Mouse (Mus musculus): ENCODE results near the gene Pcnx.
A peak's percentile ranks its signal among the peaks of the same experiment; 100 is the strongest.
"Not testable (repeated sequence)": the region's sequence is repeated elsewhere in the genome, so short reads cannot be mapped to it uniquely, and the experiment has no call there.

The Pcnx gene

DNA sequence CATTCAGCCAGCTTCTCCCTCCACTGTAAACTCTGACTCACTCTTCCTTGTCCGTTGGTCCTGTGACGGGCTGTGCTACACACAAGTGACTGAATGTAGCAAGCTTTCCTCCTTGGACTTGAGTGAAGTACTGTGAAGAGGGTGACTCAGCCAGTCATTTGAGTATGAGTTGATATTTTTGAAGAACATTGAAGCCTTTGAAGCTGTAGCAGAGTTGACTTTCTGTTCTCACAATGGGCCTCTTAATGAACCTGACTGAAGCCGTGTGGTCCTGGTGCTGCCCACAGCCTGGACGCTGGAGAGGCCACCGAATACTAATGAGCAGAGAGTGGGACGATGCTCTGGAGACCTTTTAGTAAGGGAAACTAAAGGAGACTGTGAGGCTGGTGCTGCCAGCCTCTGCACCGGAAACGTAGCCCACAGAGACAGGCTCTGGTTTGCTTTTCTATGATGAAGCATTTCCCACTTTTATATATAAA lies 112.1 kb downstream of the Pcnx start:
- peak; percentile 60 for DNase-seq

GRCm38 (mm10) chr12:81974806-81975205 lies 115.0 kb downstream of the Pcnx start:
- DNase-seq, result peak; percentile 50

DNA sequence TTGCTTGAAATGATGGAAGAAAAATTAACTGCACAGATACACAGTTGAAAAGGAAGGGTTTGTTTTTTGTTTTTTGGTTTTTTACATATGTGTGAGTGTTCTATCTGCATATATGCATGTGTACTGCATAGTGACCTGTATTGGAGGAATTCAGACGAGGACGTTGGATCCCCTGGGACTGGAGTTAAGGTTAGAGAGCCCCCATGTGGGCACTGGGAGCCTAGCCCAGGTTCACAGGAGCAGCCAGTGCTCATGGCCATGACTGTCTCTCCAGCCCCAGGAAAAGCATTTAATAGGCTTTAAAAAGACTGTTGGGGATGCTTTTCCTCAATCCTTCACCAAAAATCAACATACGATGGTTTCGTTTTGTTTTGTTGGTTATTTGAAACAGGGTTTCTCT lies 117.5 kb downstream of the Pcnx start:
- no peak for DNase-seq

DNA sequence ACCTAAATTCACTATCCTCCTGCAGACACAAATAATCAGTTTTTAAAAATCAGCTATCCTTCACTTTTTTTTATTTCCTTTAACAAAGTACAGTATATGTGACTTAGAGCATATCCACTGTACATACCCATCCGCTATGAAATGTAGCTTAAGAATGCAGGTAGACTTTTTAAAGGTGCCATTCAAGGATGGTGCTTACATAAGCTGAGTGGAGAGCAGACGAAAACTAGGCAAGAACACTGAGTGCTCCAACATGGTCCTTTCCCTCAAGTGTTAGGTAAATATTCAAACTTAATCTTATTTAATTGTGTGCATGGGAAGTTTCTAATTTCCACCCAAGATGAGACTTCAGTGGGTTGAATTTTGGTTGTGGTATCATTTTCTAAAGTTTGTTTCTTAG lies 119.5 kb downstream of the Pcnx start:
- DNase-seq, result no peak

- no peak for DNase-seq
Measured at GRCm38 (mm10) chr12:81992106-81992505, 132.3 kb downstream of the Pcnx start.

- no peak for DNase-seq
Measured at GRCm38 (mm10) chr12:81992996-81993395, 133.2 kb downstream of the Pcnx start.

GRCm38 (mm10) chr12:81994911-81995667 lies 135.3 kb downstream of the Pcnx start:
- DNase-seq, result no peak

- no peak for DNase-seq
Measured at GRCm38 (mm10) chr12:81996679-81997362, 137.0 kb downstream of the Pcnx start.

DNA sequence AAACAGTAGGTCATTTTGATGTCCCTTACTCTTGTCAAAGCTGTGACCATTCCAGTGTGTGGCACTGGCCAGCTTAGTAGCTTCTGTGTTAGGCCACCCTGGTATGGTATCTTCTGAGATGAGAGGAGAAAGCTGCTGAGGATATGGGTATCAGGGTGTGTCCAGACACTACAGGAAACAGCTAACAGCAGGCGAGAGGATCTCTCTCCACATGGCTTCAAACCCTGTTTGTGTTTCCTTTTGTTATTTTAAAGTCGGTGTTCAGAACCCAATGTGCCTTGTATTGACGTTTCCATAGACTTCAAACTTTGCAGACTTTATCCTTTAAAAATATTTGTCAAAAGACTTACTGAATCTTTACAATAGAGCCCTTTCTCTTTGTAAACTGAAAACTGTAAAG lies 137.7 kb downstream of the Pcnx start:
- no peak for DNase-seq

DNA sequence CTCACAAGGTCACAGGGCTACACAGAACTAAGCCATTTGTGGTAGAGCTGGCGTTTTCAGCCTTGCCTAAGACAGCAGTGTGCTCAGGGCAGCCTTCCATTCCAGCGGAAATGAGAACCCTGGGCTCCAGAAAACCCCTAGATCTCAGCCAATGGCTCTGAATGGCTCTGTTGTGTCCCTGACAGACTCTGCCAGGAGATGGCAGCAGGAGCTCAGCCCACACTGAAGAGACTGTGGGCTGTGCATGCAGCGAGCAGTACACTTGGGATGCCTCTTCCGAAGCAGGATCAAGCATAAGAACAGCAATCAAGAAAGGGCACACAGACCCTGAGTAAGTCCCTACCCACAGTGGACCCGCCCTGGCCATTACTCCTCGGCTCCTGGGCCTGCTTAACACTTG lies 142.9 kb downstream of the Pcnx start:
- not testable (repeated sequence) for DNase-seq

DNA sequence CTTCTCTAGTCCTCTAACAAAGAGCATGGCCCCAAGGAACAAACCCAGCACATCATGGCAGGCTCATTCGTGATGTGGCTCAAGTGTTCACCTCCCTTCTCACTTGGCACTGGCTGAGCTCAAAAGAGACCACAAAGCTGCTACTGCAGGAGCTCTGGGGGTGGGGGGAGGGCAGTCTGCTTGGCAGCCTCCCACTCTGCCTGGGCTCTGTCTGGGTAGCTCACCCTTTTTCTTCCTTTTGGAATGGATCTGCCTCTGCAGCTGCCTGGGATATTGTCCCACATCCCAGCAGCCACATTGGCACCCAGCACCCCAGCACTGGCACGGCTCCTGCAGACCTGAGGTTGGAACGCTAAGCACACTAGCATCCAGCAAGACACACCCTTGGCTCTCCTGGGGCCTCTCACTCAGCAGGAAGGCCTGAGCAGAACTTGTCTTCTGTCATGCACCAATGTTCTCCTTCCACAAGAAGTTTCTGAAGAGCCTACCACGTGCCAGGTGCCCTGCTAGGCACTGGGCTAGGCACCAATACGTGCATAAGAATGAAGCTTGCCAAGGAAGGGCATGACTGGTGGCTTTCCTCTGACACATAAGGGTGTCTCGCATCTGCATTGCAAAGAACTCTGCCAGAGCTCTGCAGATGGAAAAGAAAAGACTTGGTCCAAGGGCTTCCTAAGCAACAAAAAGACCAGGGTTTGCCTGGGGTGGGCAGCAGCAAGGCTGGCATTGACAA lies 166.2 kb downstream of the Pcnx start:
- DNase-seq, result not testable (repeated sequence)

DNA sequence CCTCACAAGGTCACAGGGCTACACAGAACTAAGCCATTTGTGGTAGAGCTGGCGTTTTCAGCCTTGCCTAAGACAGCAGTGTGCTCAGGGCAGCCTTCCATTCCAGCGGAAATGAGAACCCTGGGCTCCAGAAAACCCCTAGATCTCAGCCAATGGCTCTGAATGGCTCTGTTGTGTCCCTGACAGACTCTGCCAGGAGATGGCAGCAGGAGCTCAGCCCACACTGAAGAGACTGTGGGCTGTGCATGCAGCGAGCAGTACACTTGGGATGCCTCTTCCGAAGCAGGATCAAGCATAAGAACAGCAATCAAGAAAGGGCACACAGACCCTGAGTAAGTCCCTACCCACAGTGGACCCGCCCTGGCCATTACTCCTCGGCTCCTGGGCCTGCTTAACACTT lies 173.7 kb downstream of the Pcnx start:
- not testable (repeated sequence) for DNase-seq

DNA sequence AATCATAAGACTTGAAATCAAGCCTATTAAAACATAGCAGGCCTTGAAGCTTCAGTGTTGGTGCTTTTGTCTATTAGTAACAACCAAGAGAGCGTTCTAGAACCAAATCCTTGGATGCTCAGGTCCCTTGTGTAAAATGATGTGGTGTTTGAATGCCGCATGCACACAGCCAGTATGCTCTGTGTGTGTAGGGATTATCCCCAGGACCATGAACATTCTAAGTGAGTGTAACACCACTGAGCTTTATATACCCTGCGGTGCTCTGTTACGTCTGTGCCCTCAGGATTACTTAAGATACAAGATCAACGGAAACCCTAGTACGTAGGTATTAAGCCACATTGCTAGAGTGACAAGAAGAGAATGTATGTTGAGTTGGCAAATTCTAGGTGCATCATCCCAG lies 174.2 kb downstream of the Pcnx start:
- not testable (repeated sequence) for DNase-seq

DNA sequence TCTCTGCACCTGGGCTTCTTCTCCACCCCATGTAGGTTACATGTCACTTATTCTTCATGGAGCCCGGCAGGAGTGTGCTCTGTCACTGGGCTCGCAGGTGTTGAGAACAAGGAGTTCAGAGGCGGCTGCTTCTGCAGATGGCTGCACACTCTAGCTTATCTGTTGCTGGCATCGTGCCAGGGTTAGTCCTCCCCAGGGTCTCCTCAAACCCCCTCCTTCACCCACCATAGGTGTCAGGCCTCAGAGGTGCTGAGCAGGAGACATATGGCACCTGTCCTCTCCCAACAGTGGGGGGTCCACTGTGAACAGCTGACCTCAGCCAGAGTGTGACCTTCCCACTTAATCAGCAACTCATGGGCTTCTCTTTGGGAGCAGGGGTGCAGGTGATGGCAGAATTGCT lies 184.3 kb downstream of the Pcnx start:
- not testable (repeated sequence) for DNase-seq

Measured in lung, postnatal 14 days (tissue).